Mouse (Mus musculus) macrophage (primary cell): Measurements from ENCODE around the gene Ebf1. TPM values are rescaled to one million over a fixed set of nuclear protein-coding genes. Genes with fewer than 3 reads are reported as not detected.

Experiments used
- H3K27ac ChIP-seq: fragments of 350-480 bp; formaldehyde crosslinking; 2 replicates; pipeline ENCODE4 v1.9.0; 2021
- H3K36me3 ChIP-seq: fragments of 350-480 bp; formaldehyde crosslinking; 2 replicates; pipeline ENCODE4 v1.9.0; 2021; ENCODE audit errors: inconsistent target
- H3K4me3 ChIP-seq: fragments of 350-480 bp; formaldehyde crosslinking; 2 replicates; pipeline ENCODE4 v1.9.0; 2021; ENCODE audit errors: inconsistent target
- H3K79me2 ChIP-seq: fragments of 350-480 bp; formaldehyde crosslinking; 2 replicates; pipeline ENCODE4 v1.9.0; 2021; ENCODE audit errors: inconsistent target
- WGBS: methylation state at CpG from one replicate; pipeline ENCODE4 v1.1.7; 2026; ENCODE audit warnings: inconsistent platforms; ENCODE audit not compliant: missing documents; 5-methylcytosine and 5-hydroxymethylcytosine counted together
- polyA plus RNA-seq: library from polyadenylated mRNA; stranded (reverse); fragments of 250-400 nt; gene quantifications from 3 replicates; pipeline ENCODE4 v1.2.4, GENCODE M21; 2018; ENCODE audit warnings: inconsistent platforms

Gene Ebf1
- polyA plus RNA-seq, 1 experiment from 2014 or later, result 0.04 TPM

DNA sequence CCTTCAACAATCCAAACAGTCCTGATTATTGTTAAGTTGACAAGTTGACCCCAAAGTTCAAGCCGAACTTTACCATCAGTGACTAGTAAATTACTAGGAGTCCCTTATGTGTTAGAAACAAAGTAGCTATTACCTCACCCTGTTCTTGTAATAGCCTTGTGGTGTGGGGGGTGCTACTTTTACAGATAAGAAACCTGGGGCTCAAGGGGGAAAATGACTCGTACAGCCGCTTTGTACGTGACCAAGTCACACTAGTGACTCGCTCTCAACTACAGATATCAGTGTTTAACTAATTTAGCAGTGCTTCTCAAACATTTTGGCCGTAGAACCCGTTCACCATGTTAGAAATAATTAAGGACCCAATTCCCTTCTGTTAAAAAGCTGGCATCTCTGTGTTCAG, 100.5 kb downstream of the Ebf1 start:
- H3K36me3 ChIP-seq, result no peaks in the 10 kb centered on the region
- H3K27ac ChIP-seq, result no peak overlapping the region
- H3K79me2 ChIP-seq, result no peaks in the 10 kb centered on the region
- 91% methylated on average over 7 of the region's 7 CpGs for WGBS
- no peak overlapping the region for H3K4me3 ChIP-seq

DNA sequence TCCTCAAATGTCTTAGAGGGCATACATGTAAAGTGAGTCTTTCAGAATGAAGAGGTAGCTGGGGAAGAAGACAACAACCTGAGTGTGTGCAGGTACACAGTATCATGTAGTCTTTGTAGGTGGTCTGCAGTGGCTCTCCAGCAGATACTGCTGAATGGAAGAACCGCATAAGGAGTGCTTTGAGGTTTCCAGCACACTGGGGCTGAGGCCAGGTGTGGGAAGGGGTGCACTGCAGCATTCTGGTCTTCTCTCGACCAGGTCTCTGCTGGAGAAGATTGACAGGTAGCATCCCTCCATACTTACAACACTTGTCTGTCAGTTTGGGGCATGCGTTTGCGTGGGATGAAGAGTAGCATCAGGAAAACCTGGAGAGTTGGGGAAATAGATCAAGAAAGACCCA, 104.9 kb downstream of the Ebf1 start:
- WGBS, result 91% methylated on average over 4 of the region's 4 CpGs
- Histone ChIP-seq H3K27ac (no peak overlapping the region), H3K36me3 (no peaks in the 10 kb centered on the region), H3K79me2 (no peaks in the 10 kb centered on the region), H3K4me3 (no peak overlapping the region)

DNA sequence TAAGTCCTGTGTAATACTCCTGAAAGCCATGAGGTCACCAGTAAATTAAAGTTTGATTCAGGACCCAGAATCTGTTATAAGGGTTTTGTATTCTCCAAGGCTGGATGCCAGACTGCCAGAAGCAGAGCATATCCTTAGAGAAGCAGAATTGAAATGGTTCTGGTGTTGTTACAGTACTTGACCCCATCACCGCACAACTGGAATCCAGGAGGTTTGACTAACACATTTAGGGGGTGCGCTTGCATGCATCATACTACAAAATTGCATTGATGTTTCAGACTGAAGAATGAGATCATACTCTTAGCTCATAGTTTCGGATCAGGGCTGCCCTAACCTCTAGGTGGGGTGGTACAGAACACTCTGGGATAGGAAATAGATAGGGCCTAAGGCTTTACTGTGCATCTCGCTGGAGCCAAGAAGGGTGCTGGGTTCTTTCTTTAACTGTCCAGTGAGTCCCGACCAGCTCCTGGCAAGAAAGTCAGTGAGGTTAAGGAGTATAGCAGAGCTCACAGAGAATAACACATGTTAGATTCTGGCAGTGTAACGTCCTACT, 106.9 kb downstream of the Ebf1 start:
- Histone ChIP-seq H3K27ac (no peak overlapping the region), H3K36me3 (no peaks in the 10 kb centered on the region), H3K79me2 (no peaks in the 10 kb centered on the region), H3K4me3 (no peak overlapping the region)
- WGBS, result 87% methylated on average over 6 of the region's 6 CpGs

DNA sequence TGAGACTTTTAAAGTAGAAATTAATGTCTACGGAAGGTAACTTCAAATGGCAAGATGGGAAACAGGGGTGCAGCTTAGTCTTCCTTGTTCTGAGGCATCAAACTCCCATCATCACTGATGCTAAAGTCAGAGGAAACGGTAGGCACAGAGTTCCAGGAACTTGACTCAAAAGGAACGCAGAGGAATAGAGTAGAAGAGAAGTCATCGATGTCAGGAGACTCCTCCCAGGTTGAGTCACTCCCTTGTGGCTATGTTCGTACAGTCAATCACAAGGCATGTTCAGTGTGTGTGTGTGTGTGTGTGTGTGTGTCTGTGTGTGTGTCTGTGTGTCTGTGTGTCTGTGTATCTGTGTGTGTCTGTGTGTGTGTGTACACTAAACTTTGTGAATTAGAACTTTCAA, 108.6 kb downstream of the Ebf1 start:
- Histone ChIP-seq H3K27ac (no peak overlapping the region), H3K36me3 (no peaks in the 10 kb centered on the region), H3K79me2 (no peaks in the 10 kb centered on the region), H3K4me3 (no peak overlapping the region)
- WGBS, result 81% methylated on average over 5 of the region's 5 CpGs

DNA sequence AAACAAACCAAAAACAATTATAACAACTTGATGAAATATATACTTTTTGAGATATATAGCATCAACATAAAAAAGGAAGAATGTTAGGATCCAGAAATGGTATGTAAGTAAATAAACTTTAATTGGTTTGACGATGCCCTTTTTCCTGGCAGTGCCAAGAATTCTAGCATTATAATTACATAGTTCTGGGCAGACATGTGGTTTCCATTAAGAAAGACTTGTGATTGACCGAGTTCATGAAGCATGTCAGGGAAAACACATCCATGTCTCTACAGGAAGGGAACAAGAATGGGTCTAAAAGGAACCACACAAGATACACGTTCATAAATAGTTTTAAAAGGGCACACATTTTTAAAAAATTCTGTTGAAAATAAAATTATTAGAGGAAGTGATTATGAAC, 110.3 kb downstream of the Ebf1 start:
- no peaks in the 10 kb centered on the region for H3K79me2 ChIP-seq
- WGBS, result 79% methylated on average over 3 of the region's 3 CpGs
- no peak overlapping the region for H3K4me3 ChIP-seq
- no peak overlapping the region for H3K27ac ChIP-seq
- H3K36me3 ChIP-seq, result no peaks in the 10 kb centered on the region

DNA sequence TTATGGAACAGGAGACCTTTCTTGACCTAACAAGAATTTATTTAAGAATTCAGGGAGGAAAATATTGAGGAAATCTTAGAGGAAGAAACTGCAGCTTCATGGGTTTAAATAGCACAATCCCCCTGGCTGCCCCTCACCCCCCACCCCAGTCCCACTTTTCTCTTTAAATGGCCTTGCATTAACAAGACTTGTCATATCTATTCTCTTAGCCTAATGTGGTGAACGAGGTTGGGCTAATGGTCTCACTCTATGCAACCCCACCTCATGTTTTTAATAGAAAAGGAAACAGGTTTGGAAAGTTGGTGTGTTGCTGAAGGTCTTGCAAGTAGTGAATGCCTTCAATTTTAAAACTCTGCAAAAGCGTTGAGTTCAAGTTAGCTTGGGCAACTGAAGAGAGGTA, 110.7 kb downstream of the Ebf1 start:
- H3K36me3 ChIP-seq, result no peaks in the 10 kb centered on the region
- H3K4me3 ChIP-seq, result no peak overlapping the region
- no peaks in the 10 kb centered on the region for H3K79me2 ChIP-seq
- H3K27ac ChIP-seq, result no peak overlapping the region
- WGBS, result 82% methylated on average over 2 of the region's 2 CpGs

DNA sequence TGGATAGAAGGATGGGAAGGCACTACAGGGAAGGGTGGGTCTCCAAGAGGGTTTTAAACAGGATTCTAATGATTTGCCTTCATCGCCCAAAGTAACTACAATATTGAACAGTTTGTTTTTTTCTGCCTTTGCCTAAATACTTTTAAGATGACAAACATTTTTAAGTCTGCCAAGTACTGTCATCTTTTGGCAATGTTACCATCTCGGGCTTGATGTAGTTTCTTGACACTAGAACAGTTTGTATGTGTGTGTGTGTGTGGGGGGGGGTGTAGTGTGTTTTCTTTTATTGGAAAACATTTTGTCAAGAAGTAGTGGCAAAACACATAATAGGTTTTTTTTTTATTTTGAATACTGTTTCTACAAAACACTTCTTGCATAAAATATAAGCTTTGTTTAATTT, 111.2 kb downstream of the Ebf1 start:
- Histone ChIP-seq H3K4me3 (no peak overlapping the region), H3K36me3 (no peaks in the 10 kb centered on the region), H3K79me2 (no peaks in the 10 kb centered on the region), H3K27ac (no peak overlapping the region)
- 88% methylated on average over 2 of the region's 2 CpGs for WGBS

DNA sequence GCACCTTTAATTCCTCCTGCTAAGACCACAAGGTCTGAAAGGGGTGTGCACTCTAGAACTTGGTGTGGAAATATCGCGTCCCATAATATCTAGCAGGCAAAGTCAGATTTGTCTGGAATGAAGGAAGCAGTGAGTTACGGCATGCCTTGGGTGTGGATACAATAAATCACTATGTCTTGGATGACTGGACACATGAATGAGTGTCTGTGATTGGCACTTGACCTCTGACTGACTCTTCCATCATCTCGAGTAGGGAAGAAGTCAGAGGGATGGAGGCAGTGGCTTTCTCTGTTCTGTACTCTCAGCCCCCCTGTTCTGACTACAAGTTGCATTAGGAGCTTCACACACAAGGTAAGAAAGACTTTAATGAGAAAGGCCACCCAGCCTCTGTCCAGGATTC, 112.8 kb downstream of the Ebf1 start:
- Histone ChIP-seq H3K27ac (no peak overlapping the region), H3K79me2 (no peaks in the 10 kb centered on the region), H3K4me3 (no peak overlapping the region), H3K36me3 (no peaks in the 10 kb centered on the region)
- WGBS, result 71% methylated on average over 4 of the region's 4 CpGs

DNA sequence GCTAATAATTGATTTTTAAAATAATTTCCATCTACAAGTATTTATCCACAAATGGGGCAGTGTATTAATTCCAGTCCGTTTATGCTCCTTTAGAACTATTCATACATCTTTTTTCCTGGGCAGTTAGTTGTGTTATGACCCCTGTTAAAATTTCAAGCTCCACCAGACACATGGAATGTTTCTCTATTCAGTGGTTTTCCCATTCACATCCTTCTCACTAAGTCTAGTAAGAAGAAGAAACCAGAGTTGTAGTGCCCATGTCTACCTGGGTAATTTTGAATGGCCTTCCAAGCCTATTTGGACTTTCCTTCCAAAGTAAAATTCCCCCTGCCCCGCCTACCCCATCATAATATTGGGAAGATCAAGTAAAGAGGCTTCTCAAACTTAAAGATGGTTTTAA, 114.6 kb downstream of the Ebf1 start:
- Histone ChIP-seq H3K4me3 (no peak overlapping the region), H3K27ac (no peak overlapping the region), H3K36me3 (no peaks in the 10 kb centered on the region), H3K79me2 (no peaks in the 10 kb centered on the region)
- WGBS, result 92% methylated on average over 2 of the region's 2 CpGs

DNA sequence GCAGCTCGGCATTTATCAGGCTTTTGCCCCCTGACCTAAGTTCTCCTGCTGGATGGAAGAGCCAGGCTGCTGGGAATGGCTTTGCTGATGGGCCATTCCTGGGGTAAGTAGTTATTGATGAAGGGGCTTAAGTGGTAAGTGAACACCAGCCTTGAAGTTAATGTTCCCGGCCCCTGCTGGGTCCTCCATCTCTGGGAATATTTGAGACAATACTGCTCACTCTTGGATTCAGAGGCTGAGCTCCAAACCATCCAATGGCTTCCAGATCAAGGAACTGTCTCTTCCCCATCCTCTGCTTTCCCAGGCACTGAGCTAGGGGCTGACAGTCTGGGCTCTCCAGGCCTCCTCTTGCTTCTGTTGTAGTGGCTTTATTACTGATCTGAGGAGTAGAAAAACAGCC, 116.2 kb downstream of the Ebf1 start:
- H3K36me3 ChIP-seq, result no peaks in the 10 kb centered on the region
- no peak overlapping the region for H3K4me3 ChIP-seq
- 88% methylated on average over 1 of the region's 2 CpGs for WGBS
- no peak overlapping the region for H3K27ac ChIP-seq
- no peaks in the 10 kb centered on the region for H3K79me2 ChIP-seq

DNA sequence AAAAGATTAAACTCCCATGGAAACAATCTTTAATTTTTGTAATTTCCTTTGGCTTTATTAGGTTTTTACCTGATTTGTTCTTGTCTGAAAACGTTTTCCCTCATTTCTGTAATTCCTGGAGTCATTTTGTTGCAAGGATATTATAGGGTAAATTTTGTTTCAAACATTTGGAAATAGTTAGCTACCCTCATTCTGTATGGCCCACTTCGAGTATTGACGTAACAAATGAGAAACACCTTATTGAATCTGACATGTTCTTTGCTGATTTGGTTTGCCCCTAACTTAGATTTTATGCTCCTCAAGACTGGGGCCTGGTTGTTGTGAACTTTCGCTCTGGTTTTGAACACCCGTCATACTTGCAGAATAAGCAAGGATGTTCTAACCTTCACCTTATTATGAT, 120.9 kb downstream of the Ebf1 start:
- H3K27ac ChIP-seq, result no peak overlapping the region
- H3K36me3 ChIP-seq, result no peaks in the 10 kb centered on the region
- H3K79me2 ChIP-seq, result no peaks in the 10 kb centered on the region
- no peak overlapping the region for H3K4me3 ChIP-seq
- WGBS, result 88% methylated on average over 5 of the region's 5 CpGs

DNA sequence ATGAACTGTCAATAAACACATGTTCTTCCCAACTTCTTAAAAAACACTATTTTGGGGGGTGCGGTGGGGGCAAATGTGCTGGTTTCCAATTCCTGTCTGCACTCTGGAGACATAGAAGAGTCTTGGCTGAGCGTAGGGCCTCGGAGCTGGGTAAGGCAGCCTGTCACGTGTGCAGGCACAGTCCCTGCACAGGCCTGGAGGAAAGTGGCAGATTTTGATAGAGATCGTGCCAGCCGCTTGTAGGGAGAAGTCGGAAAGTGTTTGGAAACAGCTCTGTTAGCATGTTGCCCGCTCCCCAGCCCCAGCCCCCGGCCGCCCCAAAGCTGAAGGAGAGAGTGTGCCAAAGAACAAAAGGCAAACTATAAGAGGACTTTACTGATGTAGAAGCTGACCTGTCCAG, 121.7 kb downstream of the Ebf1 start:
- Histone ChIP-seq H3K4me3 (no peak overlapping the region), H3K27ac (no peak overlapping the region), H3K79me2 (no peaks in the 10 kb centered on the region), H3K36me3 (no peaks in the 10 kb centered on the region)
- 73% methylated on average over 10 of the region's 10 CpGs for WGBS

DNA sequence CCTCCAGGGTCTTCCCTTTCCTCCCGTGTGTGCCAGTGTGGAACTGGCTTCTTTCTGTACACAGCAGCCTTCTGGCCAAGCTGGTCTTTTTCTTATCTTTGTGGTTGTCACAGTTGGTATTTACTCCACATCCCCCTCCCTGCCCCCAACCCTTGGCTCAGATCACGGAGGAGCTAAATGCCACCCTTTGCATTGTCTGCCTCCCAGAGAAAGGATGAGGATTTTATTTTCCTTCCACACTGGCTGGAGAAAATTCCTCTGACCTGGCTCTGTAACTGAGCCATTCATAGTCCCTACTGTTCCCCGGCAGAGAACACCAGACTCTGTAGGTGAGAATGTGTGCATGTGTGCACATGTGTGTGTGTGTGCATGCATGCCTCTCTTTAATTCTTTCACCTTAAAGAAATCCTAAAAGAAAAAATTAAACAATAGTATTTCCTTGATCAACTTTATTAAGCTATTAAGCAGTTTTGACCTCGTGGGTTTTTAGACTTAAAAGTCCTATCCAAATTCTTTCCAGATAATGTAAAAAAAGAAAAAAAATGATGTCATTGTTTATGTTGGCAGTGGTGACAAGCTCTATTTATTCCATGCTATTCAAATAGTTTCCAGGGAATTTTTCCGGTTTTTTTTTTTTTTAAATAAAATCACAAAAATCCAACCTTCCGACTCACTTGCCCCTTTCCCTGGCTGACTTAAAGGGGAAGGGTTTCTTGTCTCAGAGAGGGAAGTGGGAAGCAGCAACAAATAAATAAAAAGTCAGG, 123.3 kb downstream of the Ebf1 start:
- no peaks in the 10 kb centered on the region for H3K36me3 ChIP-seq
- no peak overlapping the region for H3K27ac ChIP-seq
- 45% methylated on average over 6 of the region's 6 CpGs for WGBS
- no peaks in the 10 kb centered on the region for H3K79me2 ChIP-seq
- H3K4me3 ChIP-seq, result no peak overlapping the region

DNA sequence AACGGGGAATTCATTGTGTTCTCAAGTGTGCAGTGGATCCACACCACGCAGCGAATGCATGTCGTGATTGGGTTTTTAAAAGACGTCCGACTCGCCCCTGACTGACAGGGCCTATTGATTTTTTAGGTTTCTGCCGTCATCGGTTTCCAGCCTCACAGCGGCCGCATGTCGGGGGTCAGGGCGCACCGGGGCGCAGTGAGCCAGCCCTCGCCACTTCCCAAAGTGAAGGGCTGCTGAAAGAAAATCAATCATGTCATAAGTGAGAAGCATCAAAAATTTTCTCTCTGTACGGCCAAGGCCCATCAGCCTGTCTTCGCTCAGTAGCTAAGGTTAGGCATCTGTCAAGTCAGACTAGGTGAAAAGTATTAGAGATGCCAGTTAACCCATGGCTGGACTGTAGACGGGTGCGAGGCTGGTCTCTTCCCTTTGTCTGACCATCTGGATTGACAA, 124.0 kb downstream of the Ebf1 start:
- WGBS, result 75% methylated on average over 20 of the region's 20 CpGs
- H3K4me3 ChIP-seq, result no peak overlapping the region
- no peaks in the 10 kb centered on the region for H3K36me3 ChIP-seq
- no peak overlapping the region for H3K27ac ChIP-seq
- H3K79me2 ChIP-seq, result no peaks in the 10 kb centered on the region

DNA sequence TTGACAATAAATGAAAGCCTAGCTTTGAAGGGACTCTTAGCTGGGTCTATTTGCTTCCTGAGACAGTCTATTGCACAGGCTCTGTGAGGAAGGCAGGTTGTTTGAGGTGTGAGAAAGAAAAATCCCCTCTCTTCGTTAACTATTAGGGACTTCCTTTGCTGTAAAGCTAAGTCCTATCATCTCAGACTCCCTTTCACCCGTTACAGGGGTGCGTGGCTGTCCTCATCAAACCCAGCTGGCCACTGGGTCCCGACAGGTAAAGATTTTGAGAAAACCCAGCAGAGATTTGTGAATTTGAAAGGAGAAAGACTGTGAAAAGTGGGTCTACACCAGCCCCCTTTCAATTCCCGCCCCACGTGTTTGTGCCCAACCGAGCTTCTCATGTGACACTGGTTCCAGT, 127.3 kb downstream of the Ebf1 start:
- Histone ChIP-seq H3K27ac (no peak overlapping the region), H3K79me2 (no peaks in the 10 kb centered on the region), H3K36me3 (no peaks in the 10 kb centered on the region), H3K4me3 (no peak overlapping the region)
- WGBS, result 71% methylated on average over 7 of the region's 7 CpGs

DNA sequence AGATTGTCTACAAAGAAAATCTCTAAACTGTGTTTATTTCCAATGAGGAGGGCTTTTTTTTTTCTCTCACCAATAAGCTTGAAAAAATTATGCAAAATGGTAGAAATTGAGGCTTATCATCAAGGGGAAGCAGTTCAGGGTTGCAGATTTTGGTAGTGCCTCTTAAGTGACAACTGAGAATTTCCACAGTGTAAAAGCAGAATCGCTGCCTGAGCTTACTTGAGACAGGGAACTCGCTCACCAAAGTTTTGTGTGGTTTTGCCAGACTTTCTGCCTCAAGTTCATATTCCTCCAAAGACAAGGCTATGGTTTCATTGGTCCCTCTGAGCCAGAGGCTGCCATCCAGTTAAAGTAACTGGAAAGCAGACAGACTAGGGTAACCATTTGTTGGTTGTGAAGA, 128.8 kb downstream of the Ebf1 start:
- Histone ChIP-seq H3K27ac (no peak overlapping the region), H3K36me3 (no peaks in the 10 kb centered on the region), H3K4me3 (no peak overlapping the region), H3K79me2 (no peaks in the 10 kb centered on the region)
- 78% methylated on average over 2 of the region's 2 CpGs for WGBS
